Mouse (Mus musculus) ovary, postnatal 14 days (tissue): Measurements from ENCODE around the gene Zdhhc18.
A peak's percentile ranks its signal among the peaks of the same experiment; 100 is the strongest.

Experiments used
- DNase-seq: peaks from one replicate; pipeline ENCODE4 v3.0.0; 2022; ENCODE audit warnings: low spot score

Zdhhc18 gene

DNA sequence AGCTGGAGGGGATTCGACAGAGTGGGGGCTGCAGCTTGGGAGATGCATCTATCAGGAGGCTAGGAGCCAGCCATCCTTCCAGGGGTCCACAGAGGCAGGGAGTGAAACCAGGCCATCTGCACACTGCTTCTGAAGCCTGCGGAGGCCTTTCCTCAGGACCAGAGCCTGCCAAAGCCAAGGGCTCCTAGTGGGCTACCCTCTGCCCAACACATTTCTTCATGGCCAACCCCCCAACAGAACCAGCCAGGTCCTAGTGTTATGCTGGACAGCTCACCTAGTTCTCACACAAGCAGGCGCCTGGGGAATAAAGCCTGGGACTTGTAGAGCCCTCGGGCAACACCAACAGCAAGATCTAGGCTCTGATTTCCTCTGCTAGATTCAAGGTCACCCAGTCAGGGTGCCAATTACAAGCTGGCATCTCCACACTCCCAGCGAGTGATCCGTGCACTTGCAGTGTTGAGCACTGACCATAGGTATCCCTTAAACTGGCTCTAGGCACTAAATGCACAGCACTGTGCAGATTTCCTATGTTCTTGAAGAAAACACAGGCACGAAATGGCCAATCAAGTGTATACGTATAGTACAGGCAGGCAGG, 19.5 kb downstream of the Zdhhc18 start:
- DNase-seq, result no peak

DNA sequence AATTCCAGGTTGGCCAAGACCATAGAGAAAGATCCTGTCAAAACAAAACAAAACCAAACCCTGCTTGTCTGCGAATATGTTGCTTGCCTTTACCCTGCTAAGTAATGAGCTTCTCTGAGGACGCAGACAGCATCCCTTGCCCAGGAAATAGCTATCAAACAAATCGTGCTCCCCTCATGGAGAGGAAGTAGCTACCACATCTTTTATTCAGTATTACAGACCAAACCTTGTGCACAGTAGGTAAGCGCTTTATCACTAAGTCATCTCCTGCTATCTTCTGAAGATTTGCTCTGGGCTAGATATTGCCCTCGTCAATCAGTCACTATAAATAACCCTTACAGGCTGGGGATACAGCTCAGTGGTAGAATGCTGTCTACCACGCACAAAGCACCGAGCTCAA, 20.8 kb downstream of the Zdhhc18 start:
- no peak for DNase-seq

DNA sequence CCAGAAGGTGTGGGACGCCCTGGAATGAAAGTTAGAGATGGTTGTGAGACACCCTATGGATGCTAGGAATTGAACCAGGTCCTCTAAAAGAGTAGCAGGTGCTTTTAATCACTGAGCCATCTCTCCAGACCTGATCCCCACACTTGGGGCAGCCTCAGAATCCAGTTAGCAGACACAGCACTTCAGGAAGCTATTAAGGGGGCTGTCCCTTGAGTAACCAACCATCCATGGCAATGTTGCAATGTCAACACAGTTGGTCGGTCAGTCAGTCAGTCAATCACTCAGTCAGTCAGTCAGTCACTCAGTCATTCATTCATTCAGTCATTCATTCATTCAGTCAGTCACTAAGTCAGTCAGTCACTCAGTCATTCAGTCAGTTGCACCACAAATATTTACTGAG, 21.4 kb downstream of the Zdhhc18 start:
- no peak for DNase-seq

DNA sequence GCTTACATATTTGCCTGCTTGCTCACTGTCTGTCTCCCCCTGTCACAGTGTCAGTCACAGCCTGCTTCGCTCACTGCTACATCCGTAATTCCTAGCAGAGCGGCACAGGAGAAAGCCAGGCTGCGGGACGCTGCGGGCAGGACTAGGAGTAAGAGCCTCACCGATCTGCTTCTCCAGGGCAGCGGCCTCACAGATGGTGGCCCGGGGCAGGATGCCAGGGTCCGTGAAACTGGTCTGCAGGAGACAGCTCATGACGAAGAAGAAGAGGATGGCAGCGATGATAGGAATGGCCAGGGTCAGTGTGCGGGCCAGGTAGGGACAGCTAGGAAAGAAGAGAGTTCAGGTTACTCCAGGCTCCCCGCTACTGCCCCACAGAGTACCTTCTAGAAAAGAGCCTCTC, 22.9 kb downstream of the Zdhhc18 start:
- DNase-seq, result no peak

DNA sequence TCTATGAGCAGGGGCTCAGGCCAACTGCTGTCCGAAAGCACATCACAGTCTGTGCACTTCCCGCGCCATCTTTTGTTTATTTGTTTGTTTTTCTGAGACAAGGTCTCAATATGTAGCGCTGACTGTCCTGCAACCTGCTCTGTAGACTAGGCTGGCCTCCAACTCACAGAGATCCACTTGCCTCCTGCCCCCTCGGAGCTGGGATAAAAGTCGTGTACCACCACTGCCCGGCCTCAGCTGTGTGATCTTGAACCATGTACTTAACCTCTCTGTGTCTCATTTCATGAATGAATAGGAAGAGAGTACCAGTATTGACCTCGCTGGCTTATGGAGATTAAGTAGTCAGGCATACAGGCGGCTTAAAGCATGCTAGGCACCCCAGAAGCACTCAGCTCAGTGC, 23.3 kb downstream of the Zdhhc18 start:
- no peak for DNase-seq

DNA sequence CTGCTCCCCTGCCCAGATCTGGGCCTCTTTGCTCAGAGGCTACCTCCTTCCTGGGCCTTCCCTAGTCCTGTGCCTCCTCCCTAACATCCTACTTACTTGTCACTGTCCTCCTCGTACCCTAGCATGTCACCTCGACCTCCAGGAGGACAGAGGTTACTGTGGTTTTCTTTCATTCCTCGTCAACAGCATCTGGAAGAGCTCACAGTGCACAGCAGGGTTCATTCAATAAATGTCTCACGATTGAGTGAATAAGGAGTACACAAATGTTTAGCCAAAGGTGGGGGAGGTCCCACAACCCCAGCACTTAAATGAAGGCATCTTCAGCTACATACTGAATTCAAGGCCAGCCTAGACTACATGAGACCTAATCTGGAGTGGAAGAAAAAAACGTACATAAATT, 23.7 kb downstream of the Zdhhc18 start:
- no peak for DNase-seq

DNA sequence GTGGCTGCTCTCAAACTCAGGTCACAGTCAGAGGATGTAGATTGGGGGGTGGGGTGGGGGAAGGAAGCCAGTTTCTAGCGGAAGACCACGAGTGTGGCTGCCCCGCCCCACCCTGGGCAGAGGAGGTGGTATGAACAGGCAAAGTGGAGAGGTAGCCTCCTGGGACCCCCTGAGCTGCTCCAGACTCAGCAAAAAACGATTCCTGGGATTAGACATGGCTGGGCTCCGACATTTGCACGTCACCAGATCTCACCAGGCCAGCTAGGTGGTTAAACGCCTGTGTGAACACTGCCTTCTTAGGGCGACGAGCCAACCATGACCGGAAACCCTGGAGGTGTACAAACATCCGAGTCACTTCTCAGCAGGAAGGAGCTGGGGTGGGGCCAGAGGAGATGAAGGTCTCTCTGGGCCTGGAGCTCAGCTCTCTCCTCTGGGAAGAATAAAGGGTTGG, 24.3 kb downstream of the Zdhhc18 start:
- no peak for DNase-seq

DNA sequence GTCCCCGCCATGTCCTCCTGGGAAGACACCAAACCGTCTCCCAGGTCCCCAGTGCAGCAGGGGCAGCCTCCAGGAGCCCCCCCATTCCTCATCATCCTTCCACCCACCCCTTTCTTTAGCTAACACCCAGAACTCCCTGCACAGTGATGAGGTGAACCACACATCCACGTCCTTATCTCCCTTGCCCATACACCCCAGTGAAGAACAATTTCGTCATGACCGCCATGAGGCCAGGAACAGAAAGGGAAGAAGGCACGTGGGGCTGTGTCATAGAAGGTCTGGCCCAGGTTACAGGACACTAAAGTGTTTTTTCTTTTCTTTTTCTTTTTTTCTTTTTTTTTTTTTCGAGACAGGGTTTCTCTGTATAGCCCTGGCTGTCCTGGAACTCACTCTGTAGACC, 25.1 kb downstream of the Zdhhc18 start:
- no peak for DNase-seq

DNA sequence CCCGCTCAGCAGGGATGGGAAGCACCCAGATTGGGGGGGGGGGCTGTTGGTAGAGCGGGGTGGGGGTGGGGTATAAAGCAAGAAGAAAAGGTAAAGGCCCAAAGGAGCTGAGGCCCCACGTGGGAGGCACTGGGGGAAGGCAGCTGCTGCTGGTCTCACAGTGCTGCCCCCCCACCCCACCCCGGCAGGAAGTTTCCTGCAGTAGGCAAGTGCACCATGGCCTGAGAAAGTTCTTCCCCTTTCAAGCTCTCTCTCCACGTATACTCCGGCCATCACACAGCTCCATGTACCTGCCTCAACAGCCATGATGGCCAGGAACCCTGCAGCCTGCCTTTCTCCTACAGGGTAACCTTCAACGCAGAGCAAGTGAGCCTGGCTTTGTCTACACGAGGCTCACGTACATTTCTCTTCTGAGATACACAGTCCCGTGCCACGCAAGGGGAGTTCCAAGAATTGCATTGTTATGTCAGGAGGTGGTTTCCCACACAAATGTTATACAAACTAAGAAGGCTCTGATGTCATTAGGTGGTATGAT, 27.7 kb downstream of the Zdhhc18 start:
- DNase-seq, result no peak

DNA sequence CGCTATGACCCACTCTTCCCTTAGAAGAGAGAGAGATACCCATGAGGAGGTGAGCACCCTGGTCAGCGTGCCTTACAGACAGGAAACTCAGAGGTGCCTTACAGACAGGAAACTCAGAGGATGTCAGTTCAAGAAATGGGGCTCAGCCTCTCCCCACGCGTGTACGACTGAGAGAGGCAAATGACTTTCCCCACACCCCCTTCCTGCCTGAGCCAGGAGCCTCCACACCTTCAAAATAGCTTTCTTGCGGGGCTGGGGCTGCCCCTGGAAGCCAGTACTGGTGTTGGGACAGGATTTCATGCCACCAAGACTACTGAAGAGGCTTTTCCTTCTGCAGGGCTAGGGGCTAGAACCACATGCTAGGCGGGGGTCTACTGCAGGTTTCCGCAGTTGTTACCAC, 29.3 kb downstream of the Zdhhc18 start:
- DNase-seq, result no peak

DNA sequence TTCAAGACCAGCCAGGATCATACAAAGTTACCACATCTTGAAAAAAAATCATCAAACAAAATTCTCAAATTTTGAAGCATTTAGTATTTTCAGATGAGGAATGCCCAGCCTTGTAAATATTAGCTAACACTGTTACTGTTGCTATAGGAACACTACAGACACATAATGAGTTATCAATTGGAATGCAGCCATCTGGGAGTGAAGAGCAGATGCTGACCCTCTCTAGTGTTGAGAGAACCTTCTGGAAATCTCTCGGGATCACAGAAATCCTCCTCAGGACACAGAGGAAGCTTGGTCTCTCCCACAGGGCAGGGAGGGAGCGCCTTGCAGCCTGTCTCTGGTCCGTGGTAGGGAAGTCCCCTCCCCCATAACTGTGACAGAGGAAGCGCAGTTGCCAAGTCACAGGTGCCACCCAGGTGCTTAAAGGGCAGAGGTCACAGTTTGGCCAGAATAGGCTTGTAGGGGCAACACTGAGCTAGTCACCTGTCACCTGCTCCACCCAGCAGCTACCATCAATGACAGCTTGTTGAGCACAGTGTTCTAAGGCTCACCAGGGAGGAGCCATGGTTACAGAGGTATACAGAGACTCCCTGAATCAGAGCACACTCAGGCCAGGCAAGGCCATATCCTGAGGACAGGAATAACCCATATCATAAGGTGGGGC, 30.3 kb downstream of the Zdhhc18 start:
- DNase-seq, result no peak

DNA sequence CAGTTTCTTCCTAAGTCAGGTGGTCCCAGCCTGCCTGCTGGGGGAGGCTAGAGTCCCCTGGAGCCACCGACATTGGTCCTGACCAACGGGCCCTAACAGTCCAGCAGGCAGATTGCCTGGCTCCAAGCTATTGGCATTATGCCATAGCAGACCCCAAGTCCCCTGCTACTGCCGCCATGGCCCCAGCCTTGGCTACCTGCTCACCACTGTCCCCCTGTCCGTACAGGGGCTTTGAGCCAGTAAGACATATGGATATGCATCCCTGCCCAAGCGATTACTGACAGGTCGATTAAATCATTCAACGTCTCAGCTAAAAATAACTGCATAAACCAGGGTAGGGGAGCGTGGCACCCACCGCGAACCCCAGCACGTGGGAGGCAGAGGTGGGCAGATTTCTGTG, 32.0 kb downstream of the Zdhhc18 start:
- DNase-seq, result no peak

DNA sequence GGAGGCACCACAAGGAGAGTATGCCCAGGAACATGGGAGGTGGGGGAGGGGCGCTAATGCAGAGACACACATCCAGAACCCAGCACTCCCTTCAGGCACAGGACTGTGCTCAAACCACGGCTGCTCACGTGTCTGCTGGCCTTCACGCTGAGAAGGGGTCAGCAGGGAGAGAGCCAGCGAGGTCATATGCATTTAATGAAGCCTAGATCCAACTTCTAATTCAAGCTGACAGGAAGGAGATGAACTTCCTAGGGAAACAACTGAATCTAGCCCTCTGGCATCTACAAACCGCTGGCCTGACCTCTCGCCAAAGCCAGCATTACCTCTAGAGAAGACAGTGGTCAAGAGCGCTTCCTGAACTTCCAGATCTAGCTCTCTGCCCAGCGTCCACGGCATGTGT, 34.5 kb downstream of the Zdhhc18 start:
- no peak for DNase-seq

DNA sequence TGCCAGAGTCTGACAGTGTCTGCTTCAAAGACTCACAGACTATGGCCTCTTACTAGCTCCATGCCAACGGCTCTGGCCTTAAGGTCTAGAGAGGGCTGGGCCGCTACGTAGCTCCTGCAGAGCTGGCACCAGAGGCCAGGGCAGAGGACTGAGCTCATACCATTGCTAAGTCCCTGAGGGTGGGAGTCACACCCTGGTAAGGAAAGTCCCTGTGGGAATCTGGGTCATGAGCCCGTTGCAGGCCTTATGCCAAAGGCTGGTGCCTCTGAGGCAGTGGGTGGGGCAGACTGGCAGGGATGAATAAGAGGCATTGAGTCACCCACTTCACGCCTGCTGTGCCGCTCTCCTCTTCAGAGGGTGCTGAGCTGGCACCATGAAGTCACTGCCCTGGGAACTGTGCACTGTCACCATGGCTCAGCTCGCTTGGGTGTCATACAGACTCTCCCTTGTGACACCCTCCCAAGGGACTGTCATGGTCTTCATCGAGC, 35.6 kb downstream of the Zdhhc18 start:
- DNase-seq, result no peak

DNA sequence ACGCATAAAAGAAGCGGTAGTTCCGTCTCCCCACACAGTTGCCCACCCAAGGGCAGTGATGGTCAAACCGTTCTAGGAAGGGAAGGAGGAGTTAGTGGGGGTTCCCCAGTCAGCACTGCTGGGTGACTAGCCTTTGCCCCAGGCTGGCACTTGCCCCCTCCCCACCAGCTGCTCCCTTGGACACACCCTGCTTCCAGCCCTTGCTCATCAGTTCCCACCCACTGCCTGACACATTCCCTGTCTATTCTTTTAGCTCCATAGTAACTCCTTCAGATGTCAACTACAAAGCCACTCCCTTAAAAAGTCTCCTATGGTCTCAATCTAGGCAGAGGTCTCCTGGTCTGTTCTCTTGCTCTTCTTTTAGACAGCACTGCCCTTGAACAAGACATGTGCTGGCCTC, 36.1 kb downstream of the Zdhhc18 start:
- no peak for DNase-seq

DNA sequence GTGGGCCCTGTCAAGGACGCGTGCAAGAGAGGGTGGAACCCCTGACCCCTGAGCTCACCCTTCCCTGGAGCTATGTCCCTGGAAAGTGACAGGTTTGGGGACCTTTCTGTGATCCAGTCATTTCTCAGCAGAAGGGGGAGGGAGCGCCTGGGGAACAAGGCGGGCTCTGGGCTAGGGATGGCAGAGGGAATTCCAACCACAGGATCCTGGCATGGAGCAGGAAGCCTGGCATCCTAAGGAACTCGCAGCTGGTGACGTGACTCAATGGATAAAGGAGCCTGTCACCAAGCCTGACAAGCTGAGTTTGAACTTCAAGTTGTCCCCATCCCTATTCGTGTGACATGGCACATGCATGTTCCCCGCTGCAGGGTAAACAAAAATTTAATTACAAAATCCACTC, 36.9 kb downstream of the Zdhhc18 start:
- DNase-seq, result no peak

DNA sequence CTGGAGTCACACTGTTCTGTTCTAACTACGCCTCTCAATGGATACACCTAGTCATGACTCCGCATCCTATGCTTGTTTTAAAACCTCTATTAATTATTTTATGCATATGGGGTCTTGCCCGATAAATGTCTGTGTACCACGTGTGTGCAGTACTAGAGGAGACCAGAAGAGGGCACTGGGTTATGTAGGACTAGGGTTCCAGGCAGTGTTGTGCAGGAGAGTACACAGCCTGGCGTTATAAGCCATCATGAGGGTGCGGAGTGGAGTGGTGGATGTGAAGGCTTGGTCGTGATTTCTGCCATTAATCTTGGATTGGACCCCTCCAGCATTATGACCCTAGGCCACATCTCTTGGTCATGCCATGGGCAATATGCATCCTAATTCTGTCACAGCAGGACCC, 37.5 kb downstream of the Zdhhc18 start:
- DNase-seq, result no peak

DNA sequence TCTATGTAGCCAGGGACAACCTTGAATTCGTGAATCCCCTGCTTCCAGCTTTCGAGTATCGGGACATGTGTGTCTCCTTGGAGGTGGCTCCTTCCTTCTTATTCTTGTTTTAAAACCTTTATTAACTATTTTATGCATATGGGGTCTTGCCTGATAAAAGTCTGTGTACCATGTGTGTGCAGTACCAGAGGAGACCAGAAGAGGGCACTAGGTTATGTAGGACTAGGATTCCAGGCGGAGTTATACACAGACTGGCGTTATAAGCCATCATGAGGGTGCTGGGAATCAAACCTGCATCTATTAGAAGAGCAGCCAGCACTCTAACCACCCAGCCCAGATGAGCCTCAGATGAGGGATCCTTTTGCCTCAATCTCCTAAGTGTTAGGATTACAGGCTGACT, 38.1 kb downstream of the Zdhhc18 start:
- DNase-seq, result no peak

DNA sequence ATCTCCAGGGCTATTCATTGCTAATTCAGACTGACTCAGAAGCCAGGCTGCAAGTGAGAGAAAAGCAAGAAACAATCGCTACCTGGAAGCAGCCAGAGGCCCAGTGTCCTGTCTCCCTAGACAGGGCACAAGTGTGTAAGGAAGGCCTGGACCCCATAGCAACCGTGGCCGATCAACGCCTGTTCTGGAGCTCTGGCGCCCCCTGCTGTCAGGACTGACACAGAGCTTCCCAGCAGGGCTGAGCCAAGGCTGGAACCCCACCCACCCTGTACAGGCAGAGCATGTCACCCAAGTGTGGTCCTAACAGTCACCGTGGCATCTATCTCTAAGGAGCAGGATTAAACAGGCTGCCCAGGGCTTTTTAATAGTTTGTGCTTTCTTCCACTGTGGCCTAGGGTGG, 40.2 kb downstream of the Zdhhc18 start:
- peak; percentile 77 for DNase-seq

DNA sequence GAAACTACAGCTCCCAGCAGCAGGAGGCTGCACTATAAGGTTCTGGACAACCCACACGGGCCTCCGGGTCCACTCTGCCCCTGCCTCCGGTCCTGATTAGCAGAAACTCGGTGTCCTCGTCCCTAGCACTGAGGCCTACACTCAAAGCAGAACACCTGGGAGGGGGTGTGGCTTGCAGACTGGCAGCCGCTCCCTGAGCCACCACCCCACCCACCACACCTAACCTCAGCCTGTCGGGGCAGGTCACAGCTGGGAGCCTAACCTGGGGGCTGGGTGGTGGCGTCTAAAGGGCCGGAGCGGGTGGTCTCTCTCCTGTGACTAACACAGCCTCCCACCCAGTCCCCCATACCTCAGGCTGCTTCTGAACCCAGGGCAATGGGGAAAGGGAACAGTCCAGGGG, 42.7 kb downstream of the Zdhhc18 start:
- no peak for DNase-seq

DNA sequence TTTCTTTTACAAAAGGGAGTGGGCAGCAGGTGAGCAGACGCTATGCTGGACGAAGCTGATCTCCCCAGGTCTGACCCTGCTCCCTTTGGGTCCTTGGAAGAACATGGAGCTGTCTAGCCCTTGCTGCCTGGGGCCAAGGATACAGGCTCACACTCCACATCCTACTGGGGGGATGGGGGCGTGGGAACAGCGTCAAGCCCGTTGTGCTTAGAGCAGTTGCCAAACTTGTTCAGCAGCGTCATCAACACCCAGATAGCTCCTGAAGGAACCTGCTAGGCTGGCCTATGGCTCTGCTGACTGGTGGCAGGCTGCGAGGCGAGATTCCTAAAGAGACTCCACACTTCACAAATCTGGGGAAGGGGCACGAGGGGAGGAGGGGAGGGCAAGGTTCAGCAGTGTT, 44.6 kb downstream of the Zdhhc18 start:
- DNase-seq, result no peak

DNA sequence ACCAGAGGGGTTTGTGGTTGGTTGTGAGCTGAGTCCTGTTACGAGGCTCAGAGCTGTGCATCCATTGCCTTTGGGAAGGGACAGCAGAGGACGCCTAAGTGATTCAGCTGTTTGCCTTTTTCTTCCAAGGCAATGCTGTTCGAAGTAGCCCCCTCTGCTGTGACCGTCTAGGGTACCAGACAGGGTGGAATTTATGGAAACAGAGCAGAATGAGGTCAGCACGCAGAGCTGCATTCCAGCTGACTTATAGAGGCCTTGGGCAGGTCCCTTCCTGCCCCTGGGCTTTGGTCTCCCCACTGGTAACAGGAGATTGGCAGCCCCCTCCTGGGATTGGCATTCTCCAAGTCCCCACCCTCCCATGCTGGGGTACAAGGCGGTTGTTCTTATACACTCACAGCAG, 45.1 kb downstream of the Zdhhc18 start:
- no peak for DNase-seq

DNA sequence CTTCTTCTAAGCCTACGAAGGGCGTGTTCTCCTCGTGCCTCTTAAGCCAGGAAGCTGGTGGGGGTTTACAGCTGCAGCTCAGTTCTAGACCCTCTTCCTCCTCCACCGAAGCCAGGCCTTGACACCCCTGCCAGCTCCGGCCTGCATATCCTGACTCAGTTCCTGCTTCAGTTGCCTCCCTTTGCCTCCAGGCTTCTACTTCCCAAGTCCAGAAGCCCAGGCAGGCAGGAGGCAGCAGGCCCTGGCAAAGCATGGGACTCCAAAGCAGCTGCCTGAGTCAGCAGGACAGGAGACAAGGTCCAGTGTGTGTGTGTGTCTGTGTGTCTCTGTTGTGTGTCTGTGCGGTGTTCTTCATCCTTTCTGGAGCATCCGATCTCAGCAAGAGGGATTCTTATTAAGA, 45.8 kb downstream of the Zdhhc18 start:
- DNase-seq, result no peak

DNA sequence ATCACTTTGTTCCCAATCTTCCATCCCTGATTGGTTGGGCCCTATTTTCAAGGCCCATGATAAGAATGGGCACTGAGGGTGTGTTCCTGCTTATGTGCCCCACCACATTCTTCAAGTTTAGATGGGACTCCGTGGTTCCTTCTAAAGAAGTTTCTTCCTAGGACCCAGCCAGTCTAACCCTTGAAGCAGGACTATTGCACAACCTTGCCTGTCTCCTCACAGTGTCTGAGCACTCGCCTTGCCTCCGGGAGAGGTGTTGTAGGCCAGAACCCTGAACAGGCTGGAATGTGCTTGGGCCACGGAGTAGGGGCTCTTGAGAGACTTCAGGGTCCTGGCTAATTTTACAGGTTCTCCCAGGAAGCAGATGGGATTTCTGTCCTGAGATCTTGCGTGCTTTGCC, 46.9 kb downstream of the Zdhhc18 start:
- DNase-seq, result no peak
